ENCODE assay signal across 26 mouse cellular contexts in genomic region chr19:43036381-43036780, GRCm38 (mm10).
DNase-seq lines count a peak whose midpoint lies in the region; ATAC-seq and TF ChIP-seq lines count a peak whose summit lies in the region.
"Had no signal": no experiment of that assay in that cellular context is flagged by ENCODE, and none has a peak within 500 bp of the region (broad histone marks: within the 10 kb centered on the region; RNA-seq: fewer than 3 reads in every experiment).

No protein-coding gene starts in this region.

- no peaks in the 10 kb centered on the region for H3K9me3 ChIP-seq in liver, postnatal 0 days (ENCODE audit: low read length)
- H3K9me3 ChIP-seq in liver, embryonic 12.5 days (replicated peaks), result no peaks in the 10 kb centered on the region
- no peaks in the 10 kb centered on the region for H3K9me3 ChIP-seq in forebrain, embryonic 14.5 days (replicated peaks; ENCODE audit: control insufficient read depth, low read length)
- H3K9me3 ChIP-seq: embryonic facial prominence, embryonic 10.5 days; embryonic facial prominence, embryonic 13.5 days; forebrain, embryonic 13.5 days; heart, embryonic 12.5 days; heart, embryonic 15.5 days had no signal

- H3K4me3 ChIP-seq in liver, postnatal 0 days (ENCODE audit: low read depth, low read length), result no peak overlapping the region
- H3K4me3 ChIP-seq in liver, embryonic 12.5 days, result no peak overlapping the region
- H3K4me3 ChIP-seq in forebrain, embryonic 14.5 days (ENCODE audit: low read depth, low read length), result no peak overlapping the region
- H3K4me3 ChIP-seq: embryonic facial prominence, embryonic 10.5 days; embryonic facial prominence, embryonic 13.5 days; erythroblast, embryonic 14.5 days; forebrain, embryonic 13.5 days; heart, embryonic 12.5 days; heart, embryonic 15.5 days had no signal

- H3K36me3 ChIP-seq in liver, postnatal 0 days (replicated peaks; ENCODE audit: insufficient read depth, low read length), result no peaks in the 10 kb centered on the region
- no peaks in the 10 kb centered on the region for H3K36me3 ChIP-seq in liver, embryonic 12.5 days
- no peaks in the 10 kb centered on the region for H3K36me3 ChIP-seq in forebrain, embryonic 14.5 days (ENCODE audit: control insufficient read depth, insufficient read depth, low read length)
- H3K36me3 ChIP-seq: embryonic facial prominence, embryonic 10.5 days; embryonic facial prominence, embryonic 13.5 days; heart, embryonic 12.5 days; heart, embryonic 15.5 days had no signal

- H3K27me3 ChIP-seq in liver, postnatal 0 days (ENCODE audit: insufficient read depth, low read length), result no peaks in the 10 kb centered on the region
- H3K27me3 ChIP-seq in liver, embryonic 12.5 days (replicated peaks), result no peaks in the 10 kb centered on the region
- H3K27me3 ChIP-seq in forebrain, embryonic 14.5 days (replicated peaks; ENCODE audit: control insufficient read depth, insufficient read depth, low read length), result no peaks in the 10 kb centered on the region
- H3K27me3 ChIP-seq: embryonic facial prominence, embryonic 13.5 days; forebrain, embryonic 13.5 days; heart, embryonic 12.5 days; heart, embryonic 15.5 days had no signal

- no peak overlapping the region for H3K9ac ChIP-seq in liver, postnatal 0 days (replicated peaks)
- H3K9ac ChIP-seq in liver, embryonic 12.5 days, result no peak overlapping the region
- H3K9ac ChIP-seq in forebrain, embryonic 14.5 days (ENCODE audit: low read length), result no peak overlapping the region
- H3K9ac ChIP-seq: embryonic facial prominence, embryonic 13.5 days; forebrain, embryonic 13.5 days; heart, embryonic 12.5 days; heart, embryonic 15.5 days; hindbrain, embryonic 14.5 days had no signal

- H3K27ac ChIP-seq in liver, postnatal 0 days (ENCODE audit: low read depth), result no peak overlapping the region
- no peak overlapping the region for H3K27ac ChIP-seq in liver, embryonic 12.5 days
- no peak overlapping the region for H3K27ac ChIP-seq in forebrain, embryonic 14.5 days (ENCODE audit: low read depth, low read length)
- H3K27ac ChIP-seq: embryonic facial prominence, embryonic 10.5 days; embryonic facial prominence, embryonic 13.5 days; forebrain, embryonic 13.5 days; heart, embryonic 15.5 days; hindbrain, embryonic 14.5 days; hindbrain, postnatal 0 days had no signal

- TF ChIP-seq CTCF in liver, postnatal 0 days (IDR thresholded peaks at IDR 0.05; ENCODE audit: low read depth), result no peak

- H3K4me1 ChIP-seq in liver, postnatal 0 days (ENCODE audit: insufficient read depth), result no peaks in the 10 kb centered on the region
- no peaks in the 10 kb centered on the region for H3K4me1 ChIP-seq in liver, embryonic 12.5 days
- no peaks in the 10 kb centered on the region for H3K4me1 ChIP-seq in forebrain, embryonic 14.5 days (ENCODE audit: control insufficient read depth, insufficient read depth, low read length)
- H3K4me1 ChIP-seq: embryonic facial prominence, embryonic 10.5 days; forebrain, embryonic 13.5 days; heart, embryonic 12.5 days; heart, embryonic 15.5 days had no signal

- WGBS in liver, postnatal 0 days (ENCODE audit: insufficient replicate concordance), result 32% methylated on average over 4 of the region's 4 CpGs
- WGBS in liver, embryonic 12.5 days (ENCODE audit: insufficient replicate concordance), result 15% methylated on average over 4 of the region's 4 CpGs
- WGBS in forebrain, embryonic 14.5 days, result 94% methylated on average over 4 of the region's 4 CpGs

- TF ChIP-seq EP300 in liver, postnatal 0 days (IDR thresholded peaks at IDR 0.05; ENCODE audit: low read depth), result peak; percentile 34; the same call in 1 of the 2 replicates

- no peak overlapping the region for H3K4me2 ChIP-seq in liver, postnatal 0 days (ENCODE audit: low read depth, low read length)
- H3K4me2 ChIP-seq in liver, embryonic 12.5 days, result no peak overlapping the region
- H3K4me2 ChIP-seq in forebrain, embryonic 14.5 days (ENCODE audit: low read length), result no peak overlapping the region
- H3K4me2 ChIP-seq: embryonic facial prominence, embryonic 13.5 days; forebrain, embryonic 13.5 days; heart, embryonic 12.5 days; heart, embryonic 15.5 days; hindbrain, embryonic 14.5 days had no signal

- no peak for DNase-seq in liver, postnatal 0 days
- DNase-seq in brain, adult 2 months (ENCODE audit: low read depth, low spot score), result peak; percentile 15
- DNase-seq in forebrain, embryonic 14.5 days (ENCODE audit: low spot score), result no peak
- DNase-seq in adrenal gland, postnatal 25 days, result no peak
- DNase-seq: adrenal gland, adult 2 months; adrenal gland, postnatal 14 days; cerebellum, adult 18-20 months; cerebellum, adult 9-10 months; cerebellum, postnatal 14 days; embryo, embryonic 11 days; gastrocnemius, postnatal 25 days; heart, adult 18-20 months; heart, postnatal 10 days; heart, postnatal 36 days had no signal

- ATAC-seq in liver, postnatal 0 days, result no peak
- ATAC-seq in liver, embryonic 12.5 days, result no peak
- ATAC-seq in megakaryocyte progenitor cell, adult 5-6 weeks (replicated peaks; ENCODE audit: poor library complexity), result peak; percentile 46
- no peak for ATAC-seq in forebrain, embryonic 14.5 days
- ATAC-seq: forebrain, embryonic 13.5 days; hindbrain, postnatal 0 days; inflammation-experienced regulatory T-cells, adult 6 months; intestine, embryonic 16.5 days had no signal
